Mouse (Mus musculus): ENCODE results near the gene Gm20388.

DNA sequence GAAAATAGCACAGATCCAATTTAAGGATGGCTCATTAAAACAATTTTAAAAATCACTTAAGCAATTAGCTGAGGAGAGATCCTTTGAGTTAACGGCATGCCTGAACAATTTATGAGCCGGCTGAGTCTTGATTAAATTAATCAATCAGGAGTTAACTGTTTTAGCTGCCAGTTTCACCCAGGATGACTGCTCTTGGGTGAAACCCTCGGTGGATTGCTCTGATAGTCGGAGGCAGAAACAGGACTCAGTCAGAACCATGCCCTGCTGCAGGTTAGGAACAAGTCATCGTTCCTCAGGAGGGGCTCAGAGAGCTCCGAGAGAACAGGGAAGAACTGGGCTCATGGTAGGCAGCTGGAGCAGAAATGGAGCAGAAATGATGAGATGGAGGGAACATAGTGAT lies 4241.2 kb downstream of the Gm20388 start:
- TF ChIP-seq POLR2A (IDR thresholded peaks at IDR 0.05; ENCODE audit: insufficient read depth, low read depth, low read length) (no peak), CTCF (IDR thresholded peaks at IDR 0.05; ENCODE audit: insufficient read depth, low read depth, low read length) (no peak)

All from olfactory bulb, adult 2 months (tissue).